Mouse (Mus musculus): ENCODE data around the gene Rrm1.
"Not testable (repeated sequence)": the region's sequence is repeated elsewhere in the genome, so short reads cannot be mapped to it uniquely, and the experiment has no call there.

The Rrm1 gene

GRCm38 (mm10) chr7:102477377-102477776, 35.9 kb downstream of the Rrm1 start:
- DNase-seq (ENCODE audit: low read depth, low spot score): no peak

GRCm38 (mm10) chr7:102478425-102478824, 36.9 kb downstream of the Rrm1 start:
- DNase-seq (ENCODE audit: low read depth, low spot score): no peak

- DNase-seq (ENCODE audit: low read depth, low spot score): no peak
These were observed 37.4 kb downstream of the Rrm1 start for GRCm38 (mm10) chr7:102478926-102479325.

GRCm38 (mm10) chr7:102479368-102480078, 38.0 kb downstream of the Rrm1 start:
- no peak for DNase-seq (ENCODE audit: low read depth, low spot score)

GRCm38 (mm10) chr7:102480821-102481220, 39.3 kb downstream of the Rrm1 start:
- no peak for DNase-seq (ENCODE audit: low read depth, low spot score)

GRCm38 (mm10) chr7:102481579-102481978, 40.1 kb downstream of the Rrm1 start, which contains the start of gene Olfr543:
Gene Olfr543 (minus strand): TSS chr7:102481679.
- DNase-seq (ENCODE audit: low read depth, low spot score): no peak

- no peak for DNase-seq (ENCODE audit: low read depth, low spot score)
These were observed 42.2 kb downstream of the Rrm1 start for GRCm38 (mm10) chr7:102483665-102484064.

- not testable (repeated sequence) for DNase-seq (ENCODE audit: low read depth, low spot score)
These were observed 43.3 kb downstream of the Rrm1 start for GRCm38 (mm10) chr7:102484766-102485165.

- DNase-seq (ENCODE audit: low read depth, low spot score): no peak
These were observed 44.6 kb downstream of the Rrm1 start for GRCm38 (mm10) chr7:102486105-102486504.

GRCm38 (mm10) chr7:102488161-102488560, 46.7 kb downstream of the Rrm1 start, which contains the start of gene Olfr544:
Gene Olfr544 (minus strand): TSS chr7:102488313.
- no peak for DNase-seq (ENCODE audit: low read depth, low spot score)

- not testable (repeated sequence) for DNase-seq (ENCODE audit: low read depth, low spot score)
These were observed 52.9 kb downstream of the Rrm1 start for GRCm38 (mm10) chr7:102494416-102494815.

- DNase-seq (ENCODE audit: low read depth, low spot score): no peak
These were observed 58.0 kb downstream of the Rrm1 start, which contains the start of gene Olfr545 for GRCm38 (mm10) chr7:102499473-102499872. Gene Olfr545 (minus strand): TSS chr7:102499573.

- no peak for DNase-seq (ENCODE audit: low read depth, low spot score)
These were observed 60.5 kb downstream of the Rrm1 start for GRCm38 (mm10) chr7:102501986-102502385.

- peak; percentile 30 for DNase-seq (ENCODE audit: low read depth, low spot score)
These were observed 65.4 kb downstream of the Rrm1 start for GRCm38 (mm10) chr7:102506848-102507247.

- no peak for DNase-seq (ENCODE audit: low read depth, low spot score)
These were observed 66.6 kb downstream of the Rrm1 start for GRCm38 (mm10) chr7:102508066-102508465.

- no peak for DNase-seq (ENCODE audit: low read depth, low spot score)
These were observed 67.2 kb downstream of the Rrm1 start for GRCm38 (mm10) chr7:102508666-102509065.

GRCm38 (mm10) chr7:102509726-102510125, 68.2 kb downstream of the Rrm1 start:
- DNase-seq (ENCODE audit: low read depth, low spot score): no peak

- DNase-seq (ENCODE audit: low read depth, low spot score): no peak
These were observed 70.4 kb downstream of the Rrm1 start for GRCm38 (mm10) chr7:102511927-102512326.

GRCm38 (mm10) chr7:102512814-102513435, 71.4 kb downstream of the Rrm1 start:
- peak; percentile 36 for DNase-seq (ENCODE audit: low read depth, low spot score)

- DNase-seq (ENCODE audit: low read depth, low spot score): no peak
These were observed 72.6 kb downstream of the Rrm1 start for GRCm38 (mm10) chr7:102514144-102514543.

GRCm38 (mm10) chr7:102516261-102517050, 75.0 kb downstream of the Rrm1 start:
- DNase-seq (ENCODE audit: low read depth, low spot score): no peak

- no peak for DNase-seq (ENCODE audit: low read depth, low spot score)
These were observed 75.5 kb downstream of the Rrm1 start for GRCm38 (mm10) chr7:102517051-102517335.
